Mouse (Mus musculus) liver, adult (tissue): Measurements from ENCODE around the gene Nfya.

Experiments
- GATA4 ChIP-seq: IDR thresholded peaks from 2 replicates; pipeline ENCODE4 v1.6.1; 2014; ENCODE audit warnings: mild to moderate bottlenecking, low read length; ENCODE audit not compliant: insufficient replicate concordance

The Nfya gene

DNA sequence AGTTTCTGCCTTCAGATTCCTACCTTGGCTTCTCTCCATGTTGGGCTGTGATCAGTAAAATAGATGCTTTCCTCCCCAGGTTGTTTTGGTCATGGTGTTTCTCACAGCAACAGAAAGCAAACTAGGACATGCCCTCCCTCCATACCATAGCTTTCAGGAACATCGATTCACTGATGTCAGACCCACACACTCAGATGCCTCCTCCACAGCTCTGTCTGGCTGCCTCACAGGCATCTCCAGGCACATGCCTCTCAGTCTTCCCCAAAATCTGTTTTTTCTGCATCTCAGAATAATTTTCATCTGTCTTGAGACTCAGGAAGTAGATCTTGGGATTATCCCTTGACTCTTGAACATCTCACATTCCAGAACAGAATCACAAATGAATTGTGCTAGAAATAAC is 33.6 kb downstream of the Nfya start:
- no peak for TF ChIP-seq GATA4

- no peak for TF ChIP-seq GATA4
Measured at GRCm38 (mm10) chr17:48372987-48373386, 36.7 kb downstream of the Nfya start.

GRCm38 (mm10) chr17:48371621-48372020 is 38.1 kb downstream of the Nfya start:
- no peak for TF ChIP-seq GATA4

- no peak for TF ChIP-seq GATA4
Measured at GRCm38 (mm10) chr17:48366806-48367205, 42.9 kb downstream of the Nfya start.

DNA sequence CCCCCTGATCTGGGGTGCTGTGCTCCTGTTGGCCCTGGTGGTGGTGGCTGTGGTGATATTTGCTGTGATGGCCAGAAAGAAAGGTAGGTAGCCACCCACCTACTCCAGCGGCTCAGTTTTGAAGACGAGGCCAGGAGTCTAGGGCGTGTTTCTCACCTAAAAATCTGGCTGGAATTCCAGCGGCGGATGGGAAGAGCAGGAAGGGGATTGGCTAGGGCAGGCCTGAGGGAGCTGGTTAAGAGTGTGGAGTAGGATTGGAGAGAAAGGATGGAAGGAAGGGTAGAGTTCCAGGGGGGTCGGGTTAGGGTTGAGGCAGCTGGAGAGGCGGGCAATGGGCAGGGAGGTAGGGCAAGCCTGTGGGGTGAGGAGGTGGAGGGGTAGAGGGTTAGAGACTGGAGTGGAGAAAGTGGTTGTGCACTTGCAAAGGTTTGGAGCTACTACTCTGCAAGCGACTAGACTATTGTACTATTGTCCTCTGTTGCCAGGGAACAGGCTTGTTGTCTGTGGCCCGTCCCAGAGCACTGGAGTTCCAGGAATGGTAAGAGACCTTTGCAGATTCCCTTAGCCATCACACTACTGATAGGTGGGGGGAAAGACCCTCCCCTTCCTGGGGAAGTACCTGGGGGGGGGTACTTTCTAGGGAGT is 44.1 kb downstream of the Nfya start:
- TF ChIP-seq GATA4, result no peak

GRCm38 (mm10) chr17:48363421-48363965 is 46.2 kb downstream of the Nfya start:
- no peak for TF ChIP-seq GATA4

GRCm38 (mm10) chr17:48362966-48363365 is 46.7 kb downstream of the Nfya start:
- TF ChIP-seq GATA4, result no peak

- no peak for TF ChIP-seq GATA4
Measured at GRCm38 (mm10) chr17:48362346-48362745, 47.4 kb downstream of the Nfya start.

GRCm38 (mm10) chr17:48360462-48360861 is 49.2 kb downstream of the Nfya start:
- no peak for TF ChIP-seq GATA4

DNA sequence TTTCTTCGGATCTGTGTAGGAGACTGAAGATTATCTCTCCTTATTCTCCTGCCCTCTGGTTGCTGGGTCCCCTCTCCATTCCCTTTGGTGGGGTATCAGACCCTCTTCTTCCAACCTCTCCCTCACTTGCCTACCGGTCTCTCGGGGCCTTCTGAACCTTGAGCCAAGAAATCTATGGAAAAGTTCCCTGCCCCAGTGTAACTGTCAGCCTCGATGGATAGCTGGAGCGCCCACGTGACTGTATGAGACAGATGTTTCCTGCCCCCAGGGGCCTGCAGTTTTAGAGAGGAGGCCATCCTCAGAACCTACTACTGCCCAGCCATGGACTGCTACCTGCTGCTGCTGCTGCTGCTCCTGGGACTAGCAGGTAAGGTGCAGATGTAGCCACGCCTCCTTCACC is 50.1 kb downstream of the Nfya start, which contains the start of gene Treml1:
Treml1 (plus strand) TSS at position 301 of the 400 bp plus-strand sequence.
- TF ChIP-seq GATA4, result no peak

- no peak for TF ChIP-seq GATA4
Measured at GRCm38 (mm10) chr17:48357892-48358291, 51.8 kb downstream of the Nfya start.

DNA sequence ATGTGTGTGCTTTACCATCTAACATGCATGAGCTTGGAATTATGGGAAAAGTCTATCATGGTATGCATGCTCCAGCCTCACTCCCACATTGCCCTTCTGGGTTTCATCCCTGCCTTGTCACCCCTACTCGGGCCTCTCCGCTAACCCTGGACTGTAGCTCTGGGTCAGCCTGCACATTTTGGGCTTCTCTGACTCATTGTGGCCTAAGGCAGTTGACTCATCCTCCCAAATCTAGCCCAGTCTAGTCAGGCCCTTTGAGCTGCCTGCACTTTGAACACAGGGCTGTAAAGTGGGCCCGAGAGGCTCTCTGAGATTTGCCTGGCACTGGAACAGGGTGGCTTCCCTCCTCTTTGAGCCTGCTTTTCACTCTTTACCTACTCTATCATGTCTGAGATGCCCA is 53.9 kb downstream of the Nfya start:
- TF ChIP-seq GATA4, result no peak

- TF ChIP-seq GATA4, result no peak
Measured at GRCm38 (mm10) chr17:48350681-48351193, 59.0 kb downstream of the Nfya start.

DNA sequence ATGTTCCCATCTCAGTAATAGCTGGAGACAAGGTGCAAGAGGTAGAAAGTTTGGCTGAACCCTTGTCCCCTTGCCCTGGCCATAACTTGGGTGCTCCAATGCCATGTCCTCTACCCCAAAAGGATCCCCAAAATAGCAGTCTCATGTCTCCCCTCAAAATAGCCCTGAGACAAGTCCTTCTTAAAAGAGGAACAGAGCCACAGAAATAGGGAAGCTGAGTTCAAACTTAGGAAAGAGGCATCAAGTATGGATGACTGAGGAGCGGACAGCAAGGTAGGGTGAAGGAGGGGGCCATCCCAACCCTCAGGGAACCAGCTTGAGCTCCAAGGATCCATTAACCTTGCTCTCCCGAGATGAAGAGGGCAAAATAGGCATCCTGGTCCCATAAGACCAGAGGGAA is 62.4 kb downstream of the Nfya start:
- TF ChIP-seq GATA4, result no peak

- TF ChIP-seq GATA4, result no peak
Measured at GRCm38 (mm10) chr17:48346834-48347233, 62.9 kb downstream of the Nfya start.

GRCm38 (mm10) chr17:48346231-48346630 is 63.5 kb downstream of the Nfya start, which contains the start of gene Trem2:
Trem2 (plus strand) TSS chr17:48346401.
- TF ChIP-seq GATA4, result no peak

GRCm38 (mm10) chr17:48345824-48346223 is 63.9 kb downstream of the Nfya start:
- TF ChIP-seq GATA4, result no peak

GRCm38 (mm10) chr17:48343065-48343464 is 66.6 kb downstream of the Nfya start:
- no peak for TF ChIP-seq GATA4
